ENCODE assay signal across 19 mouse cellular contexts in genomic region chr3:101649271-101649670, GRCm38 (mm10). TPM values are rescaled to one million over a fixed set of nuclear protein-coding genes. Genes with fewer than 3 reads are reported as not detected.
DNase-seq lines count a peak whose midpoint lies in the region; ATAC-seq and TF ChIP-seq lines count a peak whose summit lies in the region.
"Had no signal": no experiment of that assay in that cellular context is flagged by ENCODE, and none has a peak within 500 bp of the region (broad histone marks: within the 10 kb centered on the region; RNA-seq: fewer than 3 reads in every experiment).

No protein-coding gene starts in this region.

- no peaks in the 10 kb centered on the region for H3K36me3 ChIP-seq in kidney, postnatal 0 days (ENCODE audit: insufficient read depth, low read length)
- H3K36me3 ChIP-seq: embryonic facial prominence, embryonic 12.5 days; forebrain, embryonic 12.5 days; heart, embryonic 10.5 days; hindbrain, embryonic 13.5 days had no signal

- no peaks in the 10 kb centered on the region for H3K9me3 ChIP-seq in kidney, postnatal 0 days (replicated peaks; ENCODE audit: low read length)
- H3K9me3 ChIP-seq: embryonic facial prominence, embryonic 12.5 days; forebrain, embryonic 12.5 days; heart, embryonic 10.5 days; hindbrain, embryonic 13.5 days had no signal

- WGBS in kidney, postnatal 0 days = 75% methylated on average over 2 of the region's 2 CpGs

- H3K27ac ChIP-seq in kidney, postnatal 0 days = peak overlapping the region; percentile 32; the same call in 1 of the 2 replicates
- H3K27ac ChIP-seq: embryonic facial prominence, embryonic 12.5 days; forebrain, embryonic 12.5 days; heart, embryonic 10.5 days; hindbrain, embryonic 13.5 days; hindbrain, postnatal 0 days had no signal

- ATAC-seq in kidney, postnatal 0 days (replicated peaks; ENCODE audit: low FRiP score, low read depth) = no peak
- ATAC-seq: forebrain, embryonic 16.5 days; hindbrain, postnatal 0 days had no signal

- no peak for TF ChIP-seq CTCF in kidney, postnatal 0 days (IDR thresholded peaks at IDR 0.05; ENCODE audit: low read depth)

- H3K4me3 ChIP-seq in kidney, postnatal 0 days (replicated peaks; ENCODE audit: low read depth, low read length) = no peak overlapping the region
- H3K4me3 ChIP-seq: embryonic facial prominence, embryonic 12.5 days; forebrain, embryonic 12.5 days; heart, embryonic 10.5 days; hindbrain, embryonic 13.5 days had no signal

- DNase-seq in kidney, postnatal 0 days (ENCODE audit: low spot score) = no peak
- no peak for DNase-seq in kidney, postnatal 10 days
- peak; percentile 65 for DNase-seq in 3T3-L1 (ENCODE audit: low read depth, low spot score)
- DNase-seq in 416B (ENCODE audit: low read depth) = peak; percentile 33
- peak; percentile 58 for DNase-seq in fat pad, adult 2 months (ENCODE audit: extremely low read depth, low read depth, low spot score)
- DNase-seq in ovary, postnatal 14 days (ENCODE audit: low spot score) = no peak
- DNase-seq: adrenal gland, postnatal 10 days; cerebellum, adult 11-12 months; cerebellum, adult 9-10 months; cerebellum, postnatal 25 days; gastrocnemius, postnatal 10 days; heart, adult 18-20 months; heart, postnatal 10 days had no signal

- H3K4me1 ChIP-seq in kidney, postnatal 0 days (replicated peaks; ENCODE audit: insufficient read depth, low read length) = no peaks in the 10 kb centered on the region
- H3K4me1 ChIP-seq: embryonic facial prominence, embryonic 12.5 days had no signal

- no peaks in the 10 kb centered on the region for H3K27me3 ChIP-seq in kidney, postnatal 0 days (ENCODE audit: insufficient read depth, low read length)
- H3K27me3 ChIP-seq: embryonic facial prominence, embryonic 12.5 days; forebrain, embryonic 12.5 days; hindbrain, embryonic 13.5 days had no signal

- no peak overlapping the region for H3K4me2 ChIP-seq in kidney, postnatal 0 days (ENCODE audit: low read length)
- H3K4me2 ChIP-seq: embryonic facial prominence, embryonic 12.5 days; forebrain, embryonic 12.5 days; hindbrain, embryonic 13.5 days had no signal

- no peak overlapping the region for H3K9ac ChIP-seq in kidney, postnatal 0 days (ENCODE audit: low read depth, low read length)
- H3K9ac ChIP-seq: embryonic facial prominence, embryonic 12.5 days; forebrain, embryonic 12.5 days; hindbrain, embryonic 13.5 days had no signal

RNA-seq across cellular contexts. Expression of gene Atp1a1, which starts 44.8 kb away (rescaled TPM):
- polyA plus RNA-seq in kidney, postnatal 0 days (2015; fragmentation: Nextera tagmentation; extraction: Ambion mirVana) = 731 and 809 TPM in 2 replicates

Comparison
In these comparisons a context has a peak if more than half of its experiments do, and no peak if none do; other contexts are left out.
1. DNase-seq: peak in 3T3-L1 (single experiment), 416B (single experiment) and fat pad, adult 2 months (single experiment); none in kidney, postnatal 0 days (single experiment), kidney, postnatal 10 days (single experiment) and ovary, postnatal 14 days (single experiment).